Mouse (Mus musculus) forebrain, postnatal 0 days (tissue): Measurements from ENCODE around the gene Galnt17. TPM values are rescaled to one million over a fixed set of nuclear protein-coding genes. Genes with fewer than 3 reads are reported as not detected.
A peak's percentile ranks its signal among the peaks of the same experiment; 100 is the strongest.

Source experiments
- ATAC-seq: fragments of 200-750 bp; cut with Nextera tagmentation; 2 replicates; pipeline ENCODE4 v1.8.0; 2017; ENCODE audit warnings: mild to moderate bottlenecking, moderate library complexity
- DNase-seq: peaks from one replicate; pipeline ENCODE4 v3.0.0-alpha.2; 2015
- H3K27ac ChIP-seq: fragments of 300-500 bp; sonication (generic); 2 replicates; pipeline ENCODE4 v1.5.1; 2014; ENCODE audit warnings: low read depth, mild to moderate bottlenecking, antibody characterized with exemption, low read length, moderate library complexity, mixed read lengths
- H3K27me3 ChIP-seq: fragments of 300-500 bp; sonication (generic); 2 replicates; pipeline ENCODE4 v1.6.1; 2014; ENCODE audit warnings: mild to moderate bottlenecking, low read length, mixed read lengths; ENCODE audit not compliant: insufficient read depth
- H3K36me3 ChIP-seq: fragments of 300-500 bp; sonication (generic); 2 replicates; pipeline ENCODE4 v1.6.1; 2014; ENCODE audit warnings: mild to moderate bottlenecking, moderate library complexity; ENCODE audit not compliant: insufficient read depth
- H3K4me1 ChIP-seq: fragments of 300-500 bp; sonication (generic); 2 replicates; pipeline ENCODE4 v1.6.1; 2014; ENCODE audit warnings: antibody characterized with exemption; ENCODE audit not compliant: insufficient read depth
- H3K4me2 ChIP-seq: fragments of 300-500 bp; sonication (generic); 2 replicates; pipeline ENCODE4 v1.6.1; 2014; ENCODE audit warnings: low read depth, mild to moderate bottlenecking, moderate library complexity
- H3K4me3 ChIP-seq: fragments of 300-500 bp; sonication (generic); 2 replicates; pipeline ENCODE4 v1.5.1; 2014; ENCODE audit warnings: low read depth, low read length, mixed read lengths
- H3K9ac ChIP-seq: fragments of 300-500 bp; sonication (generic); 2 replicates; pipeline ENCODE4 v1.6.1; 2014; ENCODE audit warnings: mild to moderate bottlenecking
- H3K9me3 ChIP-seq: fragments of 300-500 bp; sonication (generic); 2 replicates; pipeline ENCODE4 v1.6.1; 2016; ENCODE audit warnings: low read length
- CTCF ChIP-seq: sonication (generic); IDR thresholded peaks from 2 replicates; pipeline ENCODE4 v1.5.1; 2016; ENCODE audit warnings: antibody characterized with exemption, control low read depth, low read depth
- WGBS: fragments of 180-500 bp; shearing (Covaris S2); extraction: QIAGEN DNeasy Blood & Tissue Kit; methylation state at CpG from one replicate; pipeline ENCODE4 v1.1.7; 2014; 5-methylcytosine and 5-hydroxymethylcytosine counted together
- polyA plus RNA-seq: library from polyadenylated mRNA; unstranded; fragments of >200 nt; fragmentation: Nextera tagmentation; extraction: Ambion mirVana; gene quantifications from 2 replicates; pipeline ENCODE4 v1.2.1, GENCODE M21; 2015
- total RNA-seq: library from RNA; depleted of rRNA; stranded (reverse); fragments of >200 nt; gene quantifications from 2 replicates; pipeline ENCODE4 v1.2.3, GENCODE M21; 2014

The Galnt17 gene
- total and polyA plus RNA-seq, 2 experiments from 2014 or later, result 5.2 to 20.2 TPM

DNA sequence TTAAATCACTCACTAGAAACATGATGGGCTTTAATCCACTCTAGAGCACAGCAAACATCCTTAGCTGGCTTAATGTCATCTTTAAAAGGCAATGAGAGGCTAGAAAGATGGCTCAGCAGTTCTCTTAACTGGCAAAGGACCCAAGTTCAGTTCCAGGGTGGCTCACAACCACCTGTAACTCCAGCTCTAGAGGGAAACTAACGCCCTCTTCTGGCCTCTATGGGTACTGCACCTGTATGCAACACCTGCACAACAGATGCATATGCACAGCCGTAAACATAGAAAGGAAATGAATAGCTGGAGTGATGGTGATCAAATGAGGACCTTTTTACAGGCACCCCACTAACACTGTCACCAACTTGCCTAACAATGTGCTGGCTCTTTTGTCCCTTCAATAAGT, 27.9 kb downstream of the Galnt17 start:
- no peak overlapping the region for H3K4me3 ChIP-seq
- H3K9ac ChIP-seq, result no peak overlapping the region
- DNase-seq (peak; percentile 40), ATAC-seq (no peak)
- no peaks in the 10 kb centered on the region for H3K27me3 ChIP-seq
- TF ChIP-seq CTCF, result peak; percentile 66
- no peaks in the 10 kb centered on the region for H3K4me1 ChIP-seq
- no peaks in the 10 kb centered on the region for H3K36me3 ChIP-seq
- WGBS, result 48% methylated on average over 2 of the region's 2 CpGs
- H3K4me2 ChIP-seq, result no peak overlapping the region
- no peaks in the 10 kb centered on the region for H3K9me3 ChIP-seq
- H3K27ac ChIP-seq, result no peak overlapping the region

DNA sequence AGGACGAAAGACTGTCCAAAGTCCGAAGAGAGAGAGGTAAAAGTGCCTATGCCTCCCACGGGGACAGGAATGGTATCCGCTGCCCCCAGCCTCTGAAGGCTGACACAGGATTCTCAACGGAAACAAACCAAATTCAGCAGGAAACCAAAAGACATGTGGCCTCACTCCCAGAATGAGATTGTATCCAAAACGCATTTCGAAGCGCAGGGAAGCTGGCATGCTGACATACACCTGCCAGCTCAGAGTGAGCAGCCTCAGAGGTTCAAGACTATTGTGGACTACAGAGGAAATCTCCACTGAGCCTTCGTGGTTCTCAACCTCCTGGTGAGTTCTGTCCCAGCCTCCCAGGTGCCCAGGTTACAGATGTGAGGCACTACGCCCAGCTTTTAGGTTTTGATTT, 29.0 kb downstream of the Galnt17 start:
- no peaks in the 10 kb centered on the region for H3K36me3 ChIP-seq
- H3K4me3 ChIP-seq, result no peak overlapping the region
- no peaks in the 10 kb centered on the region for H3K27me3 ChIP-seq
- H3K27ac ChIP-seq, result no peak overlapping the region
- H3K9ac ChIP-seq, result no peak overlapping the region
- no peak for DNase-seq
- 65% methylated on average over 10 of the region's 10 CpGs for WGBS
- no peak for TF ChIP-seq CTCF
- no peaks in the 10 kb centered on the region for H3K9me3 ChIP-seq
- no peak for ATAC-seq
- no peak overlapping the region for H3K4me2 ChIP-seq
- no peaks in the 10 kb centered on the region for H3K4me1 ChIP-seq

DNA sequence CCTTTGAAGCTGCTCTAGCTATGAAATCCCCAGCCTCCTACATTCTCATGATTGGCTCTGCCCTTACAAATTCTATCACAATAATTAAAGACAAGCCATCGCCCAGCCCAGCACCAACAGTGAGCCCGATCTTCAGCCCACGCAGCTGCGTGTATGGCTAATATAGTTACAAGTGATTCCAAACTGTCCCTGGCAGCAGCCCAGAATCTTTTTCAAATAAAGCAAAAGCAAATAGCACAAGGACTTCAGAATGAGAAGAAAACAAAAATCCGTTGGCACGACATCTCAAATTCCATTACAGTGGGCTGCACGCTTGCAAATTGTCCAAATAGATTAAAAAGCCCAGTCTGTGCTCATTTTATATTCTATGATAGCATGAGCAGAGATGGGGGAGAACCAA, 31.1 kb downstream of the Galnt17 start:
- no peak overlapping the region for H3K9ac ChIP-seq
- H3K4me1 ChIP-seq, result no peaks in the 10 kb centered on the region
- no peak overlapping the region for H3K27ac ChIP-seq
- no peak overlapping the region for H3K4me3 ChIP-seq
- WGBS, result 18% methylated on average over 7 of the region's 7 CpGs
- TF ChIP-seq CTCF, result no peak
- H3K9me3 ChIP-seq, result no peaks in the 10 kb centered on the region
- no peak overlapping the region for H3K4me2 ChIP-seq
- no peaks in the 10 kb centered on the region for H3K36me3 ChIP-seq
- ATAC-seq (no peak), DNase-seq (peak; percentile 50)
- no peaks in the 10 kb centered on the region for H3K27me3 ChIP-seq

DNA sequence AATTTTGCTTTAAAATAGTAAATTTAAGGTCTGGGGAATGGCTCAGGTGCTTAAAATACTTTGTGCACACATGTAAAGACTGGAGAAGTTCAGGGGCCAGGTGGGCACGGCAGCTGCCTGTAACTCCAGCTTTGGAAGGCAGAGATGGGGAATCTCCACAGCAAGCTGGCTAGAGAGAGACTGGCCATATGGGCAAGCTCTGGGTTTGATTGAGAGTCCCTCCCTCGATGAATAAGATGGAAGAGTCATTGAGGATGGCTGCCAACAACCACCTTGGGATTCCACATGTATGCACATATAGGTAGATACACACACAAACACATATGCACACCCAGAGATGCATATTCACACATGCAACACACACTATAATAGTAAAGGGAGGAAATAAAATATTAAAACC, 42.0 kb downstream of the Galnt17 start:
- Histone ChIP-seq H3K4me3 (no peak overlapping the region), H3K9ac (no peak overlapping the region)
- WGBS, result 66% methylated on average over 2 of the region's 2 CpGs

DNA sequence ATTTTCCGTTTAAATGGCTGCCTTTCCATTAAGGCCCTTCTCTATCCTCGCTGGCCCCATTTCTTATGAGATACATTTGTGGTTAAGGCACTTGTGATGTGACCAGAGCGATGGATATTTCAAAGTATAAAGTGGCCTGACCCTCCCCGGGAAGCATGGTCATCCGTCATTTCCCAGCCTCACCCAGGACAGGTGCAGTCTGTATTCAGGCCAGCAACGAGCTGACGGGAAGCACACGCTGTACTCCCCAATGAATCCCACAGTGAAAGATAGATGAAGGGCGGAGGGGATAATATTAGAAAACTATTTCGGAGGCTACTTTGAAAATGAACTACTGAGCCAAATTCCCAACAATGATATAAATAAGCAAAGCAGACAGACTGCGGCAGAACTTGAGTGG, 44.2 kb downstream of the Galnt17 start:
- no peak for TF ChIP-seq CTCF
- Histone ChIP-seq H3K4me1 (0 out of 2 replicates have a peak, but pooled peaks cover 3% of the 10 kb centered on the region), H3K27ac (no peak overlapping the region), H3K9me3 (no peaks in the 10 kb centered on the region), H3K36me3 (no peaks in the 10 kb centered on the region), H3K9ac (no peak overlapping the region), H3K4me3 (no peak overlapping the region), H3K4me2 (no peak overlapping the region), H3K27me3 (no peaks in the 10 kb centered on the region)
- 90% methylated on average over 11 of the region's 11 CpGs for WGBS
- DNase-seq (no peak), ATAC-seq (no peak)

More for the DNA sequence above, 42.0 kb downstream of the Galnt17 start:
- Histone ChIP-seq H3K9me3 (no peaks in the 10 kb centered on the region), H3K27me3 (no peaks in the 10 kb centered on the region), H3K36me3 (no peaks in the 10 kb centered on the region), H3K4me1 (0 out of 2 replicates have a peak, but pooled peaks cover 2% of the 10 kb centered on the region), H3K27ac (no peak overlapping the region), H3K4me2 (no peak overlapping the region)
- DNase-seq (no peak), ATAC-seq (no peak)
- TF ChIP-seq CTCF, result no peak

DNA sequence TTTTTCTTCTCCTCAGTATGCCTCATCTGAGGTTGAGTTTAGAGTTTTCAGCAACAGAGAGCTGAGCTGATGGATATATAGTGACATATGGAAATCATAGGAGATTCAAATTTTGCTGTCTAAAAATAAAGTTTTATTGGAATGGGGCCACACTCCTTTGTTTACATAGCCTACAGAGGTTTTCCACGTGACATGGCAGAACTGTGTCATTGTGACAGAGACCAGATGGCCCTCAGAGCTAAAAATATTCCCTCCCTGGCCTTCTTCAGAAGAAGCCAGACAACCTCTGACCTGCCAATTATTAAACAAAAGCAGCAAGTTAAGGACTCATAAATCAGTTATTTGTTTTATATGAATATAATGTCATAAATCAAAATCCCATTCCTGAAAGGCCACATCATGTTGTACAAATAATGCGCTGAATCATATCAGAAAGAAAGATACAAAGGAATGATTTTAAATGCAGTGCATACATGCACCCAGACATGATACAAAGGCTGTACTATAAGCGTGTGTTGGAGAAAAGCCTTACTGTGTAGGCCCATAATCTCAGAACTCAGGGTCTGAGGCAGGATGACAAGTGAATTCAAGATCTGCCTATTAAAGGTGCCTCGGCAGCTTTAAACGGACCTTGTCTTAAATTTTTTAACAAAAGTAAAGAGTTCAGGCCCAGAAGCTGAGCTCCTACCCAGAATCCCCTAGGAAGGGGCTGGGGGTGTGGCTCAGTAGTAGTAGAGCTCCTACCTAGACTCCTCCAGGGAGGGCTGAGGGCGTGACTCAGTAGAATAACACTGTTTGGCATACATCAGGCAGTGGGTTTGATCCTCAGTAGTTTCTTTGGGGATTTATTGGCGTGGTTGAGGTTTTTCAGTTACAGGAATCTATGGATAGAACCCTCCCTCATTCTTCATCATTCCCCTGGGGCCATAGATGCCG, 57.3 kb downstream of the Galnt17 start:
- Histone ChIP-seq H3K4me1 (no peaks in the 10 kb centered on the region), H3K9me3 (no peaks in the 10 kb centered on the region), H3K4me2 (no peak overlapping the region), H3K27me3 (no peaks in the 10 kb centered on the region), H3K36me3 (no peaks in the 10 kb centered on the region), H3K9ac (no peak overlapping the region), H3K27ac (no peak overlapping the region), H3K4me3 (no peak overlapping the region)
- no peak for TF ChIP-seq CTCF
- ATAC-seq (no peak), DNase-seq (no peak)
- WGBS, result 80% methylated on average over 8 of the region's 8 CpGs

DNA sequence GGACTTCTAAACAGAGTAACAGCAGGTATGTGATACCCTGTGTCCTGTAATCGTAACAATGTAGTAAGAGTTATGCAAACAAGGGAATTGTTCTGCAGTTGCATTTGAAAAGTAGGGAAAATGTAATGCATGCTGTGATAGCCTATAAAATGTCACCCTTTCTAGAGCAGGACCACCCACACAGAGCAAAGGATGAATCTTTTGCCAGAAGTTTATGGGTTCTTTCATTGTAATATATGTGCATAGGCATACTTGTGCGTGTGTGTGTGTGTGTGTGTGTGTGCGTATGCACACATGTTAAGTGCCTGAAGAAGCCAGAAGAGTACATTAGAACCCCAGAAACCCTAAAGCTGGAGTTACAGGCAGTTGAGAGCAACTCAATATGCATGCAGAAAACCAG, 59.9 kb downstream of the Galnt17 start:
- Histone ChIP-seq H3K4me3 (no peak overlapping the region), H3K4me2 (no peak overlapping the region), H3K4me1 (no peaks in the 10 kb centered on the region), H3K27ac (no peak overlapping the region), H3K27me3 (no peaks in the 10 kb centered on the region), H3K9ac (no peak overlapping the region), H3K9me3 (no peaks in the 10 kb centered on the region), H3K36me3 (no peaks in the 10 kb centered on the region)
- ATAC-seq (no peak), DNase-seq (no peak)
- 87% methylated on average over 3 of the region's 3 CpGs for WGBS
- no peak for TF ChIP-seq CTCF
